Mouse (Mus musculus) G1E (cell line): ENCODE results near the gene Evi2. TPM values are rescaled to one million over a fixed set of nuclear protein-coding genes. Genes with fewer than 3 reads are reported as not detected.

Experiments
- ATAC-seq: 2 replicates; pipeline ENCODE4 v1.8.0; 2016; ENCODE audit warnings: mild to moderate bottlenecking; ENCODE audit not compliant: insufficient number of reproducible peaks, poor library complexity, low FRiP score, severe bottlenecking; ENCODE audit errors: extremely low read depth
- DNase-seq: peaks from one replicate; pipeline ENCODE4 v3.0.0; 2012; ENCODE audit warnings: low spot score
- H3K27me3 ChIP-seq: 2 replicates; pipeline ENCODE4 v1.6.1; 2012; ENCODE audit warnings: mild to moderate bottlenecking, low read length, inconsistent platforms; ENCODE audit not compliant: insufficient read depth
- H3K36me3 ChIP-seq: replicated peaks from 2 replicates; pipeline ENCODE3; 2012; ENCODE audit warnings: mild to moderate bottlenecking, inconsistent platforms
- H3K4me1 ChIP-seq: 2 replicates; pipeline ENCODE4 v1.6.1; 2012; ENCODE audit warnings: low read depth, low read length, inconsistent platforms, mixed read lengths; ENCODE audit not compliant: insufficient read depth
- H3K4me3 ChIP-seq: 2 replicates; pipeline ENCODE4 v1.5.1; 2012; ENCODE audit warnings: low read depth, mild to moderate bottlenecking, inconsistent platforms, low read length, moderate library complexity, mixed read lengths
- H3K9me3 ChIP-seq: replicated peaks from 2 replicates; pipeline ENCODE4 v1.6.1; 2012; ENCODE audit warnings: inconsistent platforms
- CTCF ChIP-seq: IDR thresholded peaks from 2 replicates; pipeline ENCODE4 v1.5.1; 2012; ENCODE audit warnings: low read depth, low read length, inconsistent platforms, mixed read lengths
- GATA1 ChIP-seq: IDR thresholded peaks from 2 replicates; pipeline ENCODE4 v1.6.1; 2012; ENCODE audit warnings: borderline replicate concordance, low read length, inconsistent platforms, mixed read lengths
- GATA2 ChIP-seq: IDR thresholded peaks from 2 replicates; pipeline ENCODE4 v1.6.1; 2012; ENCODE audit warnings: low read depth, low read length, inconsistent platforms, borderline replicate concordance
- POLR2AphosphoS5 ChIP-seq: IDR thresholded peaks from 2 replicates; pipeline ENCODE4 v1.6.1; 2012; ENCODE audit warnings: low read depth, low read length, inconsistent platforms; ENCODE audit not compliant: insufficient replicate concordance
- TAL1 ChIP-seq: conservative IDR thresholded peaks from 2 replicates; pipeline ENCODE4 v1.6.1; 2012; ENCODE audit warnings: low read depth, low read length, inconsistent platforms, mixed read lengths
- polyA plus RNA-seq: library from polyadenylated mRNA; stranded (reverse); fragments of >175 nt; gene quantifications from 2 replicates; pipeline ENCODE4 v1.2.3, GENCODE M21; 2012
- total RNA-seq, 2 experiments: library from RNA; stranded (forward) in 1 of 2; stranded (reverse) in 1 of 2; fragments of 200-1000 nt in 1 of 2; fragments of >200 nt in 1 of 2; fragmentation: Nextera tagmentation in 1 of 2; gene quantifications; 2 replicates each; pipeline ENCODE4 v1.2.3; 2014 to 2017

Evi2 gene
- total RNA-seq (2014; fragmentation: Nextera tagmentation) (1.2 and 3.7 TPM in 2 replicates), total RNA-seq (2017) (0.41 and 0.93 TPM in 2 replicates), polyA plus RNA-seq (not detected in 2 replicates)

DNA sequence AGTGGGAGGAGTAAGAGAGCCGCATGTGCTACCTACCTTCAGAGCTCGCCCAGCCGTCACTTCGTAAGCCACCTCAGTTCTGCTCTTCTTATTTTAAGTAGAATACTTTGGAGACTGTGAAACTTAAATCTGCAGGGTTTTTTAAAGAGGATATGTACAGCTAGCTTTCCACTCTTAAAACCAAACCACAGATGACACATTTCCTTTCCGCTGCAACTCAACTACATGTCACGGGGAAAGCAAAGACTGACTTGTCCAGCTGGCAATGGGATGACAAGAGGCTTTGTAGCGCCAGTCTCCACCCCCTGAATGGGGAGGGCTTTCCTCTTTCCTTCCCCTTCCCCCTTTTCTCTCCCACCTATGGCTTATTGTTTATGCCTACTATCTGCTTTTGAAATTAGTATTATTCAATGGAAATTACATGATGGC lies at the start of gene Evi2, which contains the start of gene Evi2a:
Gene Evi2 (minus strand): TSS at position 257 of the 429 bp plus-strand sequence.
Gene Evi2a (minus strand): TSS at position 277 of the 429 bp plus-strand sequence.
- DNase-seq (no peak), ATAC-seq (no peak)
- Histone ChIP-seq H3K9me3 (no peaks in the 10 kb centered on the region), H3K4me1 (0 out of 2 replicates have a peak, but pooled peaks cover 2% of the 10 kb centered on the region), H3K4me3 (no peak within 1 kb of the TSS), H3K27me3 (no peaks in the 10 kb centered on the region), H3K36me3 (peaks cover 44% of the 10 kb centered on the region)
- TF ChIP-seq GATA2 (no peak), CTCF (no peak), TAL1 (no peak), GATA1 (no peak), POLR2AphosphoS5 (no peak)

GRCm38 (mm10) chr11:79577741-79578140 lies 47.4 kb upstream of the Evi2 start:
- peak; percentile 55 for DNase-seq
- peak; percentile 28; the same call in 1 of the 2 replicates for ATAC-seq
- Histone ChIP-seq H3K9me3 (no peaks in the 10 kb centered on the region), H3K4me1 (no peaks in the 10 kb centered on the region; the same call in 1 of the 2 replicates), H3K36me3 (peaks cover 61% of the 10 kb centered on the region), H3K27me3 (no peaks in the 10 kb centered on the region), H3K4me3 (no peak overlapping the region)
- TF ChIP-seq CTCF (peak; percentile 54), GATA1 (no peak), POLR2AphosphoS5 (no peak), GATA2 (no peak), TAL1 (no peak)

- no peak for ATAC-seq
- Histone ChIP-seq H3K36me3 (peaks cover 78% of the 10 kb centered on the region), H3K4me3 (no peak overlapping the region), H3K9me3 (no peaks in the 10 kb centered on the region), H3K4me1 (no peaks in the 10 kb centered on the region; the same call in 1 of the 2 replicates), H3K27me3 (no peaks in the 10 kb centered on the region)
- TF ChIP-seq TAL1 (no peak), CTCF (no peak), POLR2AphosphoS5 (no peak), GATA2 (no peak), GATA1 (no peak)
- DNase-seq = no peak
Observed at GRCm38 (mm10) chr11:79575383-79576073, 45.1 kb upstream of the Evi2 start.

- DNase-seq (no peak), ATAC-seq (no peak)
- Histone ChIP-seq H3K36me3 (peaks cover 79% of the 10 kb centered on the region), H3K4me1 (no peaks in the 10 kb centered on the region; the same call in 1 of the 2 replicates), H3K9me3 (no peaks in the 10 kb centered on the region), H3K4me3 (no peak overlapping the region), H3K27me3 (no peaks in the 10 kb centered on the region)
- no peak for TF ChIP-seq GATA2
- TF ChIP-seq CTCF = no peak
- TF ChIP-seq GATA1 = no peak
- TF ChIP-seq POLR2AphosphoS5 = no peak
- no peak for TF ChIP-seq TAL1
Observed at GRCm38 (mm10) chr11:79573836-79574235, 43.4 kb upstream of the Evi2 start.

DNA sequence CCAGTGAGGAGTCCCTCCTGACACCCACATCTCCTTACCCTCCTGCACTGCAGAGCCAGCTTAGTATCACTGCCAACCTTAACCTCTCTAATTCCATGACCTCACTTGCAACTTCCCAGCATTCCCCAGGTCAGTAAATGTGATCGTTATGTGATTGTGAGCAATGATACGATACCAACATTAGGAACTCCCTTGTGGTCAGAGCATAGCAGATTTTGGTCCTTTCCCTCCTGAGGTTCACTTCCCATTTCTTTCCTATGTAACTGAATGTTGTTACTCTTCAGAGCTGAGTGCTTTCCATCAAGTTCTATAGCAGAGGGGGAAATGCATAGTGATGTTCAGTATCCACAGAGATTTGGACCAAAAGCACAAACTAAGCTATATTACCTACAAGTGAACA lies 39.9 kb upstream of the Evi2 start:
- H3K36me3 ChIP-seq = peaks cover 80% of the 10 kb centered on the region
- DNase-seq (no peak), ATAC-seq (no peak)
- TF ChIP-seq POLR2AphosphoS5 (no peak), TAL1 (no peak), CTCF (no peak), GATA1 (no peak), GATA2 (no peak)
- no peaks in the 10 kb centered on the region for H3K4me1 ChIP-seq
- no peak overlapping the region for H3K4me3 ChIP-seq
- H3K27me3 ChIP-seq = no peaks in the 10 kb centered on the region
- no peaks in the 10 kb centered on the region for H3K9me3 ChIP-seq

DNA sequence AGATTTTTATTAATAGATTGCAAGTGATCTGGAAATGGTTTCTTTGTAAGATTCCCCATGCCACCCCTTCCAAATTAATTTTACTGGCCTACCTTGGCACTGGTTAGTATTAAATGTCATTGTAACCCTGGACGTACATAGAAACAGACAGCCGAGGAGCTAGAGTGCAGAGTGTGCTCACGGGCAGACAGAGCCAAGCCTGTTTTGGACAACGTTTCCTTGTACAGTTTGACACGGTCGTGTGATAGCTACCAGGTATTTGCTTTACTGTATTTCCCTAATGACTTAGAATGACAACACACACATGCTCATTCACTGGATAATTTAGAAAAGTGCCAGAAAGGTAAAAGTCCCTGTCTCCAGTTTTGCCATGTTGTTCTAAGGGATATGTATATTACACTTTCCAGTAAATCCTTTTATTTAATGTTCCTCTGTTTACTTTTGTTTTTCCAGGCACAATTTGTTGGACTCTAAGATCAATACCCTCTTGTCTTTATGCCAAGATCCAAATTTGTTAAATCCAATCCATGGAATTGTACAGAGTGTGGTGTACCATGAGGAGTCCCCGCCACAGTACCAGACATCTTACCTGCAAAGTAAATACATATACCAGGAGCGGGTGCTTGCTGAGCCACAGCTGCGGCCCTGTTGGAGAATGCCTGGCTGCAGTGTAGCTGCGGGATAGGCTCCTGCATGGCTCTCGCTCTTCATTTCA lies 38.0 kb upstream of the Evi2 start:
- TF ChIP-seq GATA2 (no peak), TAL1 (no peak), CTCF (no peak), POLR2AphosphoS5 (no peak), GATA1 (no peak)
- no peak overlapping the region for H3K4me3 ChIP-seq
- peaks cover 72% of the 10 kb centered on the region for H3K36me3 ChIP-seq
- no peaks in the 10 kb centered on the region for H3K9me3 ChIP-seq
- no peaks in the 10 kb centered on the region for H3K27me3 ChIP-seq
- ATAC-seq (no peak), DNase-seq (no peak)
- H3K4me1 ChIP-seq = no peaks in the 10 kb centered on the region
